Mouse (Mus musculus) liver, postnatal 0 days (tissue): ENCODE measurements at regions not wholly inside any gene's neighbourhood (a gene's known extent, or its start where the extent isn't known, plus 50 kb on each side); places are given as distances from the start of the nearest gene placed in this dataset.
"Not testable (repeated sequence)": the region's sequence is repeated elsewhere in the genome, so short reads cannot be mapped to it uniquely, and the experiment has no call there.

Experiments used
- ATAC-seq: fragments of 200-750 bp; cut with Nextera tagmentation; 2 replicates; pipeline ENCODE4 v1.8.0; 2017; ENCODE audit warnings: mild to moderate bottlenecking, moderate library complexity
- DNase-seq: peaks from one replicate; pipeline ENCODE4 v3.0.0-alpha.2; 2016
- H3K27ac ChIP-seq: fragments of 300-500 bp; sonication (generic); 2 replicates; pipeline ENCODE4 v1.5.1; 2014; ENCODE audit warnings: antibody characterized with exemption, moderate library complexity, mild to moderate bottlenecking, low read depth
- H3K27me3 ChIP-seq: fragments of 300-500 bp; sonication (generic); 2 replicates; pipeline ENCODE4 v1.6.1; 2014; ENCODE audit warnings: low read length, control low read depth, mixed read lengths; ENCODE audit not compliant: insufficient read depth
- H3K36me3 ChIP-seq: fragments of 300-500 bp; sonication (generic); replicated peaks from 2 replicates; pipeline ENCODE4 v1.6.1; 2014; ENCODE audit warnings: mild to moderate bottlenecking, control low read depth, low read length, moderate library complexity, mixed read lengths; ENCODE audit not compliant: insufficient read depth
- H3K4me1 ChIP-seq: fragments of 300-500 bp; sonication (generic); 2 replicates; pipeline ENCODE4 v1.6.1; 2014; ENCODE audit warnings: antibody characterized with exemption, mild to moderate bottlenecking, control low read depth; ENCODE audit not compliant: insufficient read depth
- H3K4me2 ChIP-seq: fragments of 300-500 bp; sonication (generic); 2 replicates; pipeline ENCODE4 v1.6.1; 2014; ENCODE audit warnings: low read depth, mild to moderate bottlenecking, low read length, moderate library complexity, mixed read lengths
- H3K4me3 ChIP-seq: fragments of 300-500 bp; sonication (generic); 2 replicates; pipeline ENCODE4 v1.5.1; 2014; ENCODE audit warnings: low read depth, low read length
- H3K9ac ChIP-seq: fragments of 300-500 bp; sonication (generic); replicated peaks from 2 replicates; pipeline ENCODE4 v1.6.1; 2014; ENCODE audit warnings: mild to moderate bottlenecking, moderate library complexity
- H3K9me3 ChIP-seq: fragments of 300-500 bp; sonication (generic); 2 replicates; pipeline ENCODE4 v1.6.1; 2016; ENCODE audit warnings: mild to moderate bottlenecking, control low read depth, low read length, mixed read lengths
- CTCF ChIP-seq: sonication (generic); IDR thresholded peaks from 2 replicates; pipeline ENCODE4 v1.5.1; 2016; ENCODE audit warnings: antibody characterized with exemption, low read depth
- EP300 ChIP-seq: IDR thresholded peaks from 2 replicates; pipeline ENCODE4 v1.6.1; 2016; ENCODE audit warnings: antibody characterized with exemption, low read depth, mild to moderate bottlenecking
- WGBS: fragments of 180-500 bp; shearing (Covaris S2); extraction: QIAGEN DNeasy Blood & Tissue Kit; methylation state at CpG from one replicate; pipeline ENCODE4 v1.1.7; 2014; ENCODE audit not compliant: insufficient replicate concordance; 5-methylcytosine and 5-hydroxymethylcytosine counted together

DNA sequence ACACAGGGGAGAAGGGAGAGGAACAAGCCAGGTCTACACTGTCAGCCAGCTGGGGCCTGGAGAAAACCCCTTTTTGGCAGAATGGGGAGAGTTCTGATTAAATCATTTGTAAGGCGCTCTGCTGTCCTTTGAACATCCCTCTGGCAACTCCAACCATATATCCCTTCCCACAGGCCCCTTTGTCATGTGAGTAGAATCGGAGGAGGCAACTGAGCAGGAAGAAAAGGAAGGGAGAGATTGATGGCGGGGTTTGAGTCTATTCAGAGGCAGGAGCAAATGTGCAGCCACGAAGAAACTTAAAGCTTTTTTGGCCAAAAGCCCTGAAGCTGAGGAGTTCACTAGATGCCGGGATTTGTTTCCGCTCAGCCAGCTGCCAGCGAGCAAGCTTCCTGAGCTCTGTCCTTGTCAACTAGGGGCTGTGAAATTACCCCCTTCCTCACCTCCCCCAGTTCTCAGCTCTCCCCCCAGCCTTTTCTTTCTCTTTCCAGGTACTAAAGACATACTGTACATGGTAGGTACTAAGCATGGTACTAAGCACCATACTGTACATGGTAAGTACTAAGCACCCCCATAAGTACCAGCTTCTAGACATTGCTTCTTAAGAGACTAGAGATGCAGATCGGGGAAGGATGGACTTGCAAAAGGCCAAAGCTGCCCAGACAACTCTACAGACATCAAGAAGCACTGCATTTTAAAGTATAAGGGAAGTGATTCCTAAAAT is 100.6 kb upstream of the Fam78b start:
- Histone ChIP-seq H3K9me3 (no peaks in the 10 kb centered on the region), H3K27ac (no peak overlapping the region), H3K4me1 (no peaks in the 10 kb centered on the region), H3K9ac (no peak overlapping the region), H3K4me3 (no peak overlapping the region), H3K27me3 (no peaks in the 10 kb centered on the region), H3K36me3 (no peaks in the 10 kb centered on the region), H3K4me2 (no peak overlapping the region)
- 55% methylated on average over 8 of the region's 8 CpGs for WGBS
- DNase-seq (no peak), ATAC-seq (no peak)
- TF ChIP-seq EP300 (no peak), CTCF (no peak)

DNA sequence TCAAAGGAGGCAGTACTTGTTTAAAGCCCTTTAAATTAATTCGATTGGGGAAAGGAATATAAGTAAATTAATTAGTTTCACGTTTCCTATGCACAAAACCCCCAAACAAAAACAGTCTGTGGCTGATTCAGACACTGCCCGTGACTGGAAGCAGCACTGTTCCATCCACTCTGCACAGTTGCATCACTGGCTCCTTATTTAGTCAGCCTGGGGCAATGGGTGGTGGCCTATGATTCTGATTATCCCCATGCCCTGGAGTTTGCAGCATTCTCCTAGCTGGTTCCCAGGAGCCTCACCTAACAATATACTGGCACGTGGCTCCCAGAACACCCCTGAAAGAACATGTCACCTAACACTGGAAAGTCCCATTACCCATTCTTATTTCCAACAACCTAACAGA is 99.6 kb upstream of the Fam78b start:
- H3K4me2 ChIP-seq = no peak overlapping the region
- no peak for DNase-seq
- TF ChIP-seq EP300 (no peak), CTCF (no peak)
- H3K4me1 ChIP-seq = no peaks in the 10 kb centered on the region
- no peak overlapping the region for H3K27ac ChIP-seq
- 67% methylated on average over 4 of the region's 4 CpGs for WGBS
- no peak overlapping the region for H3K9ac ChIP-seq
- H3K27me3 ChIP-seq = no peaks in the 10 kb centered on the region
- no peak overlapping the region for H3K4me3 ChIP-seq
- H3K36me3 ChIP-seq = no peaks in the 10 kb centered on the region
- no peaks in the 10 kb centered on the region for H3K9me3 ChIP-seq
- no peak for ATAC-seq

DNA sequence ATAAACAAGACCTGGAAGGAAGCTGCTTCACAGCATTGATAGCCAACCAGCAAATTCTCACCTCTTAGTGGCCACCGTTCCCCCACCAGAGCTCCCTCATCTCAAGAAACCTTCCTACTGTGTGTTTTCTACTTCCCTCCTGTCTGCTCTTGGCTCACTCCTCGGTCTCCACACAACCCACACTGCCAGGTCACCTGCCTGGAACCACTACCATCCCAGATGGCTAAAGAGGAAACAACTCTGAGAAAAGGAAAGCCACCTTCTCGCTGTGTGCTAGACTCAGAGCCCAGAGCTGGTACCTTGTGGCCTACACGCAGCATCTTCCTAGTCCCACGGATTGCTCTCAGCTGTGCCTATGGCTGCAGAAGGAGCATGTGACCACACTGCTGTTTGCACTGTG is 97.8 kb upstream of the Fam78b start:
- no peak overlapping the region for H3K27ac ChIP-seq
- H3K9me3 ChIP-seq = no peaks in the 10 kb centered on the region
- TF ChIP-seq EP300 (no peak), CTCF (no peak)
- H3K36me3 ChIP-seq = no peaks in the 10 kb centered on the region
- ATAC-seq (no peak), DNase-seq (no peak)
- no peaks in the 10 kb centered on the region for H3K27me3 ChIP-seq
- H3K4me3 ChIP-seq = no peak overlapping the region
- no peak overlapping the region for H3K4me2 ChIP-seq
- H3K4me1 ChIP-seq = no peaks in the 10 kb centered on the region
- H3K9ac ChIP-seq = no peak overlapping the region
- 55% methylated on average over 5 of the region's 5 CpGs for WGBS

DNA sequence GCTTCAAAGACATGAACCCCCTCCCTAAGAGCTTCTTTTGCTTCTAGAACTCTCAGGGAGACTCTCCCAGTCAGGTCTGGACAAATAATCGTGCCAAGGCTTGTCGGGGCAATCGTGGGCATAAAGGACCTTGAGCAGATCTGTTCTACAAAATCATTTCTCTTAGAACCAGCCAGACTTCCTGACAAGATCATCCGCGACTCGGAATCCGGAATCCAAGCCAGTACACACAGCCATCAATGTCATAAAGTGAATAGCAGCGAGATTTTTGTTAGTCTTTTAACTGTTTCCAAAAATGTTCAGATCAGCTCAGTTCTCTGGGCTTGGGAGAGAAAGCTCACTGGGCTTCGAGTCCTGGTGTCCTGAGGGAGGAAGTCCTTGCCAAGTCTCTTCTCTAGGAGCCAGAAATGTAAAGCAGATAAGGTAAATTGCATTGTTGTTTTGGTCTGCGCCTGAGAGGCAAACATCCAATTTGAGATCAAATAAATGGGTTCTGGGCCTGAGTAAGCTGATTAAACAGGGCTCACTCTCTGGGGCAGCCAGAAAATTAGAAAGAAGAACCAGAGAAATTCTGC is 92.9 kb upstream of the Fam78b start:
- no peak overlapping the region for H3K9ac ChIP-seq
- H3K9me3 ChIP-seq = no peaks in the 10 kb centered on the region
- DNase-seq (no peak), ATAC-seq (no peak)
- no peaks in the 10 kb centered on the region for H3K36me3 ChIP-seq
- no peak overlapping the region for H3K4me3 ChIP-seq
- H3K4me1 ChIP-seq = no peaks in the 10 kb centered on the region
- TF ChIP-seq CTCF (no peak), EP300 (no peak)
- no peak overlapping the region for H3K27ac ChIP-seq
- H3K27me3 ChIP-seq = no peaks in the 10 kb centered on the region
- no peak overlapping the region for H3K4me2 ChIP-seq
- 60% methylated on average over 10 of the region's 10 CpGs for WGBS

DNA sequence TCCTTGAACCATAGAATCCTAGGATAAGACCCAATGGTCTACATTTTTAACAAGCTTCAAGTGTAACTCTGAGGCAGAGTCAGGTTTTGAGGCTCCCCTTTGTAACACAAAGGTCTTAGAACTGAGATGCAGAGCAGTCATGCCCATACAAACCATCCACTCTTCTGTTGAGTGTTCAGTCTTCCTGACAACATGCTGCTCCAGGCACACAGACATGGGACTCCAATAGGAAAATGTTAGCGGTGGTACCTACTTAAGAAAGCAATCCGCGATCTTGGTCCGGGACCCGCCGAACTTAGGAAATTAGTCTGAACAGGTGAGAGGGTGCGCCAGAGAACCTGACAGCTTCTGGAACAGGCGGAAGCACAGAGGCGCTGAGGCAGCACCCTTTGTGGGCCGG is 89.0 kb upstream of the Fam78b start:
- WGBS = 94% methylated on average over 7 of the region's 10 CpGs
- not testable (repeated sequence) for ATAC-seq, H3K4me1 ChIP-seq

DNA sequence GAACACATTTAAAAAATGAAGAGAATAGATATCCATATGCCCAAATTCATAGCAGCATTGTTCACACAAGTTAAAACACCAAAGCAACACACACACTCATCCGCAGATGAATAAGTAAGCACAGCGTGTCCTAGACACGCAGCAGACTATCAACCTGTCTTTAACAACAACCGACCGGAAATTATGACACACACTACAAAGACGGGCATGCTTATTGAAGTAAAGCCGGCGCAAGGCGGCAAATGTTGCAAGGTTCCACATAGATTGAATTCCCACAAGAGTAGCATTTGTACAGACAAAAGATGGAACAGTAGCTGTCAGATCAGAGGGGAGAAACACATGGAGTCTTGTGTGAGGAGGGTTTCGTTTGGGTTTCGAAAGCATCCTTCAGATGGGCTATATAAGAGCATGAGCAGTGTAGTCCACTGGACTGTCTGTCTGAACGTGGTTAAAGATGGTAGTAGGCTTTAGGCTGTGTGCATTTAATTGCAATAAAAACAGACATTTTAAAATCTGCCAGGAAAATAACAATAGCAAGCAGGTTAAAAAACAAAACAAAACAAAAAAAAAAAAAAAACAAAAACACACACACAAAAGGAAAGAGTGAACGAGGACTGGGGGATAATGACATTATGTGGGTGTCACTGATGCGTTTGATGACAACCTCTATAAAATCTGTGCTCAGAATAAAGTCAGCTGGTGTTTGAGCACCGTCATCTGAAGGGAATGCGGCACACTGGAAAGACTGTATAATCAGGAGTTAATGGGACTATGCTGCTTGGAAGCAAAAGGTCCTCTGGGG is 78.1 kb upstream of the Fam78b start:
- Histone ChIP-seq H3K9ac (no peak overlapping the region), H3K36me3 (no peaks in the 10 kb centered on the region), H3K4me1 (no peaks in the 10 kb centered on the region), H3K4me2 (no peak overlapping the region), H3K9me3 (no peaks in the 10 kb centered on the region), H3K27me3 (no peaks in the 10 kb centered on the region), H3K27ac (no peak overlapping the region), H3K4me3 (no peak overlapping the region)
- 79% methylated on average over 16 of the region's 16 CpGs for WGBS
- no peak for DNase-seq
- TF ChIP-seq EP300 (no peak), CTCF (no peak)
- ATAC-seq = no peak

More for the DNA sequence above, 89.0 kb upstream of the Fam78b start:
- H3K27ac ChIP-seq, H3K9ac ChIP-seq, DNase-seq, H3K27me3 ChIP-seq, H3K9me3 ChIP-seq, H3K4me2 ChIP-seq, H3K36me3 ChIP-seq, H3K4me3 ChIP-seq: not testable (repeated sequence)
